Mouse (Mus musculus): ENCODE results near the gene Agxt2.

Agxt2 gene

DNA sequence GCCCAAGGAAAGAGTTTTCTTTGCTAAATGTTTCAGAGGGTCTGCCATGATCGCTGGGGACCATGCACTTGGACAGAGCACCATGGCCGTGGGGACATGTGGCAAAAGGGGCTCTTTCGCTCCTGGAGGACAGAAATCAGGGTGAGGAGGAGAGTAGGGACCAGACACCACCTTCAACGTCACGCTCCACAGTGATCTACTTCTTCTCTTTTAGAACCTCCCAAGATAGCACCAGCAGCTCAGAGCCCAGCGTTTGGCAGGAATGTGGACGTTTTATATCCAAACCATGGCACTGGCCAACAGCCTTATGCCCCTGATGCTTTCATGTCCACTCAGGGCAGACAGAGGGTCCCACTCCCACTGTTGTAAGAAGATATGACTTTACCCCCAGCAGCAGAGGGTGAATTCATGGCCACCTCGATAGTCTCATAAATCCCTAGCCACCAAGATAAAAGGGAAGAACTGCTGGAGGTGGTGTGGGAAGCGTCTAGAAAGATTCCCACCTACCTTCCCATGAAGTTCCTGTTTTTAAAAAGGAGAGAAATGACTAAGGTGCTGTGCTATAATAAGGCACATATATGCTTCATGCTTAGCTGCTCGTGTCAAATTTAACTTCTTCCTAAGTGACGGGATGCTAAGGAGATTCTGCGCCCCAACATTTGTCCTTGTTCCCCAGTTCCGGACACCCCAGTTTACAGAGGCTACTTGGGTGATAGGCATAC, 68.4 kb downstream of the Agxt2 start:
- no peak for DNase-seq

DNA sequence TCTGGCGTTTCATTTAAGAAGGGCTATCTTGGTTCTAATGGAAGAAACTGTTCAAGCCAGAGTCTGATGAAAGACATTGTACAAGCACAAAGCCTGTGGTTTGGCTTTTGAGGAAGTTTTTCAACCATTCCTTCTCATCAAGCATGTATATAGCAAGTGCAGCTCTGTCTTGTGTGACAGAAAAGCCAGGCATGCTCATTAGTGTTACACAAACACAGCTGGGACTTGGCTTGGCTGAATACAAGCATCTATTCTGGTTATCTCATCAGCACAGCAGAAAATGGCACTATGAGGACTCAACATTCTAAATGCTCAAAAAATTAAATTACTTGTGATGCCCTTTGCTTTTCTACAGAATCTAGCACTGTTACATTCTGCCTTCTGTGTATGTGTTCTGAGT, 78.6 kb downstream of the Agxt2 start:
- DNase-seq = no peak

DNA sequence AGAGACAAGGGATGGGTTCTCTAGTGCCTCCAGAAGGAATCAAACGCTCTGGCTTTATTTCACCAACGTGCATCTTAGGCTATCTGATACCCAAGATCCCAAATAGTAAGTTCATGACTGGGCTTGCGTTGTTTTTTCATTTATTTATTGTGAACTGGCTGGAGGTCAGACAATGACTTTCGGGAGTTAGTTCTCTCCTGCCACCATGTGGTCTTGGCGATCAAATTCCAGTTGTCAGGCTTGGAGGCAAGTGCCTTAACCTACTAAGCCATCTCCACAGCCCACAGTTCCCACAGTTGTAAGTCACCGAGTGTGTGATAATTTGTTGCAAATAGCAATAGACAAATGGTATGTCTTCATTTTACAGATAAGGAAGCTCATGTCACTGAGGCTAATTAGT, 81.6 kb downstream of the Agxt2 start:
- no peak for DNase-seq

DNA sequence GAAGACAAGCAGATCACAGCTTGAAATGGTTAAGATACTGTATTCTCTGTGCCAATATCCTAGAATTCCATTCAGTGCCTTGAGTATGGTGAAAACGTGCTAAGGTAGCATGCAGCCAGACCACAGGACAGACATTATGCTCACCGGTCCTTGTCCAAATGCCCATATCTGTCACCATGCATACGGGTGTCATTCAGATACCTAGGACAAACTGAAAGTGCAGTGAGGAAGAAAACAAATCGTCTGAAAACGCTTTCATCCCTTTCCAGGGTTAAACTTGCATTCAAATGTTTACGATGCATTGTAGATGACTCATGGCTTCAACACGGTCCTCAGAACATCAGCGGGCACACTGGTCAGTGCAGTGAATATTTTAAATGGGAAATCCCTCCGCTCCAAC, 83.2 kb downstream of the Agxt2 start:
- no peak for DNase-seq

DNA sequence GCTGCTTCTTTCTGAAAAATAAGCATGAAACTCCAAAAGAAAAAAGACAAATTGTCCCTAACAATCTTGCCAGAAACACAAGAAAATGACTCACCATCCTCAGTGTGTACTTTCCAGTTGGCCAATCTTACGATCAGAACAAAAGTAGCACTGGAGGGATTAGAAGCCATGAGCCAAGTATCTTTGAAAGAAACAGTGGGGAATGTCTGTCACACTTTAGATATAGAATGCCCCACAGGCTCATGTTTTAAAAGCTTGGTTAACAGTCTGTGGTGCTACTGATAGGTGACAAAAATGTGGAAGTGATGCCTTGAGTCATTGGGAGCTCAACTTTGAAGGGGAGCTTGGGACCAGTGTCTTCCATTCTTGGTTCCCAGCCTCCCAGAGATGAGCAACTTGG, 83.9 kb downstream of the Agxt2 start:
- DNase-seq = no peak

DNA sequence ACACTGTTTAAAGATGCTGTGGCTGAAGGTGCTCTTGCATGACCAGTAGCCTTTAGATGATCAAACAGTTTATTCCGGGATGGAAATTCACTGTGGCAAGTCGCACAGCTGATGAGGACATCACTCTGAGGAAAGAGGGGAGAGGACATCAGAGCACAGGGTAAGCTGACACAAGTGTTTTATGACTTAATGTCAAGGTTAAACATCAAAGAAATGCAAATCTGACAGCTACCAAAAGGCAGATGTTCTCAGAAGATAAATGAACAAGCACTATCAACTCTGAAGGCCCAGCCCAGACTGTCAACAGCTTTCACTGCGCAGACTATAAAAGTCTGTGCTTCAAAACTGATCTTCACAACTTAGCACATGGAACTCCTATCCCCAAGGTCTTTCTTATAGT, 88.8 kb downstream of the Agxt2 start:
- DNase-seq = no peak
